Comparison of ENCODE assay signal across 12 mouse cellular contexts in the genomic region with DNA sequence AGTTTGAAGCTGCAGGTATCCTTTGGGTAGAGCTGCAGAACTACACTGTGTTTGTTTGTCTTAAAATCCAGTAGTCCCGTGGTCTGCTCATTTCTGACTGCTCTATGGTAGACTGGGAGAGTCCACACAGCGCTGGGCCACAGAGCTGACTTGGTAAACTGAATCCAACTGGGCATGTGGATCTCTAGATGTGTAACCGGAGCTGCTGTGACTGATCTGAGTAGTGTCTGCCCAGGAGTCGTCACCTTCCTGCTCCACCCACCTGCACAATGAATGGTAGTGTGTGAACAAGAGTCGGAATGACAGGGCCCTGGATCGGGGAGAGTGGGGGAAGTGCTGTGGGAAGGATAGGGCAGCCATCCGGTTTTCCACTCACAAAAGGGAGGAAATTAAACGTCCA.
A peak's percentile ranks its signal among the peaks of the same experiment; 100 is the strongest.
DNase-seq lines count a peak whose midpoint lies in the region; ATAC-seq and TF ChIP-seq lines count a peak whose summit lies in the region.
"Had no signal": no experiment of that assay in that cellular context is flagged by ENCODE, and none has a peak within 500 bp of the region (broad histone marks: within the 10 kb centered on the region; RNA-seq: fewer than 3 reads in every experiment).

No protein-coding gene starts in this region.

- peak overlapping the region; percentile 55 for H3K27ac ChIP-seq in lung, embryonic 14.5 days (ENCODE audit: low read depth)
- 0 out of 2 replicates have a peak overlapping the region, but pooled peaks have one; percentile 13 for H3K27ac ChIP-seq in intestine, embryonic 15.5 days
- H3K27ac ChIP-seq: heart, embryonic 13.5 days; limb, embryonic 12.5 days; macrophage had no signal

- no peak overlapping the region for H3K4me2 ChIP-seq in lung, embryonic 14.5 days
- no peak overlapping the region for H3K4me2 ChIP-seq in intestine, embryonic 15.5 days (replicated peaks)
- H3K4me2 ChIP-seq: heart, embryonic 13.5 days; limb, embryonic 12.5 days had no signal

- H3K36me3 ChIP-seq in lung, embryonic 14.5 days (ENCODE audit: insufficient read depth), result no peaks in the 10 kb centered on the region
- H3K36me3 ChIP-seq in intestine, embryonic 15.5 days, result no peaks in the 10 kb centered on the region
- H3K36me3 ChIP-seq: G1E; heart, embryonic 13.5 days; limb, embryonic 12.5 days had no signal

- peak; percentile 40 for DNase-seq in lung, embryonic 14.5 days
- DNase-seq in lung, postnatal 10 days, result no peak
- peak; percentile 40 for DNase-seq in NIH3T3 (ENCODE audit: low read depth)
- DNase-seq in embryo, embryonic 10.5 days (ENCODE audit: low spot score), result peak; percentile 27
- DNase-seq in cerebellum, postnatal 10 days, result no peak
- no peak for DNase-seq in right cerebral cortex, adult 18-20 months
- no peak for DNase-seq in layer of hippocampus, postnatal 36 days

- no peak overlapping the region for H3K9ac ChIP-seq in lung, embryonic 14.5 days
- no peak overlapping the region for H3K9ac ChIP-seq in intestine, embryonic 15.5 days
- H3K9ac ChIP-seq: heart, embryonic 13.5 days; limb, embryonic 12.5 days had no signal

- no peak overlapping the region for H3K4me3 ChIP-seq in lung, embryonic 14.5 days (ENCODE audit: low read depth, low read length)
- no peak overlapping the region for H3K4me3 ChIP-seq in intestine, embryonic 15.5 days (replicated peaks)
- H3K4me3 ChIP-seq: heart, embryonic 13.5 days; limb, embryonic 12.5 days had no signal

- H3K4me1 ChIP-seq in lung, embryonic 14.5 days (ENCODE audit: insufficient read depth), result peaks cover 2% of the 10 kb centered on the region; the same call in 1 of the 2 replicates
- H3K4me1 ChIP-seq in intestine, embryonic 15.5 days (replicated peaks), result no peaks in the 10 kb centered on the region
- H3K4me1 ChIP-seq: limb, embryonic 12.5 days had no signal

- no peak for TF ChIP-seq CTCF in lung, embryonic 14.5 days (IDR thresholded peaks at IDR 0.05; ENCODE audit: low read depth)

- H3K9me3 ChIP-seq in lung, embryonic 14.5 days (ENCODE audit: low read depth, low read length), result no peaks in the 10 kb centered on the region
- no peaks in the 10 kb centered on the region for H3K9me3 ChIP-seq in intestine, embryonic 15.5 days
- H3K9me3 ChIP-seq: G1E; heart, embryonic 13.5 days; limb, embryonic 12.5 days had no signal

- peak; percentile 75 for ATAC-seq in lung, embryonic 14.5 days (ENCODE audit: insufficient read depth)
- peak; percentile 59 for ATAC-seq in intestine, embryonic 15.5 days

- WGBS in lung, embryonic 14.5 days, result 27% methylated on average over 8 of the region's 8 CpGs
- WGBS in intestine, embryonic 15.5 days, result 38% methylated on average over 8 of the region's 8 CpGs

- no peaks in the 10 kb centered on the region for H3K27me3 ChIP-seq in lung, embryonic 14.5 days (ENCODE audit: insufficient read depth, low read length)
- H3K27me3 ChIP-seq in intestine, embryonic 15.5 days (replicated peaks), result no peaks in the 10 kb centered on the region
- H3K27me3 ChIP-seq: heart, embryonic 13.5 days; limb, embryonic 12.5 days had no signal

Comparison
In these comparisons a context has a peak if more than half of its experiments do, and no peak if none do; other contexts are left out.
1. DNase-seq: peak in lung, embryonic 14.5 days (single experiment), NIH3T3 (single experiment) and embryo, embryonic 10.5 days (single experiment); none in lung, postnatal 10 days (single experiment), cerebellum, postnatal 10 days (0 of 2), right cerebral cortex, adult 18-20 months (single experiment) and layer of hippocampus, postnatal 36 days (0 of 2).